Mouse (Mus musculus): ENCODE results near the gene Wdfy2. TPM values are rescaled to one million over a fixed set of nuclear protein-coding genes. Genes with fewer than 3 reads are reported as not detected.

The Wdfy2 gene
- polyA plus RNA-seq, 1 experiment from 2014 or later, result 12.1 TPM

GRCm38 (mm10) chr14:62880084-62880851, 42.8 kb downstream of the Wdfy2 start:
- no peaks in the 10 kb centered on the region for H3K36me3 ChIP-seq (ENCODE audit: control insufficient read depth, insufficient read depth, low read length)
- no peak overlapping the region for H3K4me3 ChIP-seq (ENCODE audit: low read length)
- no peaks in the 10 kb centered on the region for H3K27me3 ChIP-seq (ENCODE audit: control insufficient read depth, insufficient read depth, low read length)
- H3K27ac ChIP-seq (ENCODE audit: low read depth, low read length), result no peak overlapping the region
- no peaks in the 10 kb centered on the region for H3K9me3 ChIP-seq (ENCODE audit: control insufficient read depth, low read length)
- no peak for ATAC-seq (ENCODE audit: low FRiP score, low TSS enrichment)
- no peak overlapping the region for H3K9ac ChIP-seq (ENCODE audit: low read depth, low read length)
- 58% methylated on average over 5 of the region's 5 CpGs for WGBS
- peaks cover 13% of the 10 kb centered on the region for H3K4me1 ChIP-seq (ENCODE audit: control insufficient read depth, insufficient read depth, low read length)
- H3K4me2 ChIP-seq (replicated peaks; ENCODE audit: low read depth, low read length), result no peak overlapping the region

- H3K4me1 ChIP-seq (ENCODE audit: control insufficient read depth, insufficient read depth, low read length), result peaks cover 13% of the 10 kb centered on the region
- no peaks in the 10 kb centered on the region for H3K27me3 ChIP-seq (ENCODE audit: control insufficient read depth, insufficient read depth, low read length)
- H3K9me3 ChIP-seq (ENCODE audit: control insufficient read depth, low read length), result no peaks in the 10 kb centered on the region
- 30% methylated on average over 4 of the region's 4 CpGs for WGBS
- no peak overlapping the region for H3K4me3 ChIP-seq (ENCODE audit: low read length)
- H3K36me3 ChIP-seq (ENCODE audit: control insufficient read depth, insufficient read depth, low read length), result no peaks in the 10 kb centered on the region
- H3K9ac ChIP-seq (ENCODE audit: low read depth, low read length), result no peak overlapping the region
- H3K4me2 ChIP-seq (replicated peaks; ENCODE audit: low read depth, low read length), result no peak overlapping the region
- ATAC-seq (ENCODE audit: low FRiP score, low TSS enrichment), result no peak
- no peak overlapping the region for H3K27ac ChIP-seq (ENCODE audit: low read depth, low read length)
Measured at GRCm38 (mm10) chr14:62882061-62882614, 44.7 kb downstream of the Wdfy2 start.

GRCm38 (mm10) chr14:62883551-62883950, 46.1 kb downstream of the Wdfy2 start:
- Histone ChIP-seq H3K4me2 (replicated peaks; ENCODE audit: low read depth, low read length) (no peak overlapping the region), H3K27ac (ENCODE audit: low read depth, low read length) (no peak overlapping the region), H3K36me3 (ENCODE audit: control insufficient read depth, insufficient read depth, low read length) (no peaks in the 10 kb centered on the region), H3K9ac (ENCODE audit: low read depth, low read length) (no peak overlapping the region), H3K4me1 (ENCODE audit: control insufficient read depth, insufficient read depth, low read length) (peaks cover 13% of the 10 kb centered on the region), H3K4me3 (ENCODE audit: low read length) (no peak overlapping the region), H3K27me3 (ENCODE audit: control insufficient read depth, insufficient read depth, low read length) (no peaks in the 10 kb centered on the region), H3K9me3 (ENCODE audit: control insufficient read depth, low read length) (no peaks in the 10 kb centered on the region)
- ATAC-seq (ENCODE audit: low FRiP score, low TSS enrichment), result no peak
- WGBS, result 61% methylated on average over 1 of the region's 1 CpGs

- no peaks in the 10 kb centered on the region for H3K36me3 ChIP-seq (ENCODE audit: control insufficient read depth, insufficient read depth, low read length)
- no peak overlapping the region for H3K4me2 ChIP-seq (replicated peaks; ENCODE audit: low read depth, low read length)
- no peaks in the 10 kb centered on the region for H3K27me3 ChIP-seq (ENCODE audit: control insufficient read depth, insufficient read depth, low read length)
- no peak overlapping the region for H3K9ac ChIP-seq (ENCODE audit: low read depth, low read length)
- ATAC-seq (ENCODE audit: low FRiP score, low TSS enrichment), result no peak
- peaks cover 11% of the 10 kb centered on the region for H3K4me1 ChIP-seq (ENCODE audit: control insufficient read depth, insufficient read depth, low read length)
- H3K4me3 ChIP-seq (ENCODE audit: low read length), result no peak overlapping the region
- no peaks in the 10 kb centered on the region for H3K9me3 ChIP-seq (ENCODE audit: control insufficient read depth, low read length)
- H3K27ac ChIP-seq (ENCODE audit: low read depth, low read length), result no peak overlapping the region
- 42% methylated on average over 5 of the region's 5 CpGs for WGBS
Measured at GRCm38 (mm10) chr14:62884171-62884570, 46.7 kb downstream of the Wdfy2 start.

GRCm38 (mm10) chr14:62884639-62885038, 47.2 kb downstream of the Wdfy2 start:
- Histone ChIP-seq H3K4me2 (replicated peaks; ENCODE audit: low read depth, low read length) (no peak overlapping the region), H3K9me3 (ENCODE audit: control insufficient read depth, low read length) (no peaks in the 10 kb centered on the region), H3K4me3 (ENCODE audit: low read length) (no peak overlapping the region), H3K9ac (ENCODE audit: low read depth, low read length) (no peak overlapping the region), H3K27ac (ENCODE audit: low read depth, low read length) (no peak overlapping the region), H3K4me1 (ENCODE audit: control insufficient read depth, insufficient read depth, low read length) (peaks cover 7% of the 10 kb centered on the region), H3K27me3 (ENCODE audit: control insufficient read depth, insufficient read depth, low read length) (no peaks in the 10 kb centered on the region), H3K36me3 (ENCODE audit: control insufficient read depth, insufficient read depth, low read length) (no peaks in the 10 kb centered on the region)
- WGBS, result 67% methylated on average over 1 of the region's 1 CpGs
- ATAC-seq (ENCODE audit: low FRiP score, low TSS enrichment), result no peak

- no peak for ATAC-seq (ENCODE audit: low FRiP score, low TSS enrichment)
- WGBS, result 85% methylated on average over 2 of the region's 2 CpGs
- Histone ChIP-seq H3K9ac (ENCODE audit: low read depth, low read length) (no peak overlapping the region), H3K27me3 (ENCODE audit: control insufficient read depth, insufficient read depth, low read length) (no peaks in the 10 kb centered on the region), H3K36me3 (ENCODE audit: control insufficient read depth, insufficient read depth, low read length) (no peaks in the 10 kb centered on the region), H3K4me2 (replicated peaks; ENCODE audit: low read depth, low read length) (no peak overlapping the region), H3K27ac (ENCODE audit: low read depth, low read length) (no peak overlapping the region), H3K4me3 (ENCODE audit: low read length) (no peak overlapping the region), H3K4me1 (ENCODE audit: control insufficient read depth, insufficient read depth, low read length) (peaks cover 2% of the 10 kb centered on the region; the same call in 1 of the 2 replicates), H3K9me3 (ENCODE audit: control insufficient read depth, low read length) (no peaks in the 10 kb centered on the region)
Measured at GRCm38 (mm10) chr14:62885146-62885545, 47.7 kb downstream of the Wdfy2 start.

GRCm38 (mm10) chr14:62891401-62891800, 53.9 kb downstream of the Wdfy2 start:
- 94% methylated on average over 3 of the region's 3 CpGs for WGBS
- ATAC-seq (ENCODE audit: low FRiP score, low TSS enrichment), result no peak
- peaks cover 9% of the 10 kb centered on the region for H3K4me1 ChIP-seq (ENCODE audit: control insufficient read depth, insufficient read depth, low read length)

GRCm38 (mm10) chr14:62892771-62893641, 55.5 kb downstream of the Wdfy2 start:
- peak; percentile 60 for ATAC-seq (ENCODE audit: low FRiP score, low TSS enrichment)
- H3K4me1 ChIP-seq (ENCODE audit: control insufficient read depth, insufficient read depth, low read length), result peaks cover 9% of the 10 kb centered on the region
- H3K4me3 ChIP-seq (ENCODE audit: low read length), result no peak overlapping the region
- no peaks in the 10 kb centered on the region for H3K27me3 ChIP-seq (ENCODE audit: control insufficient read depth, insufficient read depth, low read length)
- no peak overlapping the region for H3K4me2 ChIP-seq (replicated peaks; ENCODE audit: low read depth, low read length)
- no peak overlapping the region for H3K9ac ChIP-seq (ENCODE audit: low read depth, low read length)
- no peaks in the 10 kb centered on the region for H3K9me3 ChIP-seq (ENCODE audit: control insufficient read depth, low read length)
- H3K27ac ChIP-seq (ENCODE audit: low read depth, low read length), result no peak overlapping the region
- WGBS, result 66% methylated on average over 8 of the region's 8 CpGs
- no peaks in the 10 kb centered on the region for H3K36me3 ChIP-seq (ENCODE audit: control insufficient read depth, insufficient read depth, low read length)

More at GRCm38 (mm10) chr14:62891401-62891800, 53.9 kb downstream of the Wdfy2 start:
- no peak overlapping the region for H3K27ac ChIP-seq (ENCODE audit: low read depth, low read length)
- no peak overlapping the region for H3K9ac ChIP-seq (ENCODE audit: low read depth, low read length)
- H3K4me3 ChIP-seq (ENCODE audit: low read length), result no peak overlapping the region
- no peaks in the 10 kb centered on the region for H3K36me3 ChIP-seq (ENCODE audit: control insufficient read depth, insufficient read depth, low read length)
- H3K9me3 ChIP-seq (ENCODE audit: control insufficient read depth, low read length), result no peaks in the 10 kb centered on the region
- no peaks in the 10 kb centered on the region for H3K27me3 ChIP-seq (ENCODE audit: control insufficient read depth, insufficient read depth, low read length)
- H3K4me2 ChIP-seq (replicated peaks; ENCODE audit: low read depth, low read length), result no peak overlapping the region
